In the genomic region with DNA sequence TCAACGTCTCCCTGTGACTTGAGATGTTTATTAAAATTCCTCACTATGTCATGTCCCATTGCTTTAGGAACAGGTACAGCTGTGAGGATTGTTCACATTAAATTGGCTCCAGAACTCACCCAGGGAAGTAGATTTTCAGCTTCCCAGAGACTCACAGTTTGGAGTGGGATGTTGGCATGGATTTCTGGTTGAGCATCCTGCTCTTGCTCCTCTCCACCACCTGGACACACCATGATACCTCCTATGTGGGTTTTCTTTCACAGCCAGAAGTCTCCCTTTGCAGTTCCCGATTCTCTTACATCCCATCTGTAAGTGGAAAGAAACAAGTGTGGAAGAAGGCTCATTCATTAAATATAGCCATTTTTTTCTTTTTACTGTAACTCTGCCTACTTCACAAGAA, we compare ENCODE assay signal across 16 mouse cellular contexts.
DNase-seq lines count a peak whose midpoint lies in the region; ATAC-seq lines count a peak whose summit lies in the region.
"Had no signal": no experiment of that assay in that cellular context is flagged by ENCODE, and none has a peak within 500 bp of the region (broad histone marks: within the 10 kb centered on the region; RNA-seq: fewer than 3 reads in every experiment).

No protein-coding gene starts in this region.

- ATAC-seq in megakaryocyte, adult 5-6 weeks (ENCODE audit: poor library complexity, severe bottlenecking), result no peak
- ATAC-seq: liver, postnatal 0 days; lung, postnatal 0 days; Patski had no signal

- DNase-seq in layer of hippocampus, adult 9-11 months, result peak; percentile 48
- DNase-seq in layer of hippocampus, postnatal 25 days (ENCODE audit: extremely low spot score in 1 of 2, low spot score in 1 of 2), result no peak
- peak; percentile 78 for DNase-seq in cerebellum, adult 11-12 months
- DNase-seq in cerebellum, adult 9-10 months, result peak; percentile 80
- DNase-seq in telencephalon, adult 2 months (ENCODE audit: low read depth, low spot score), result peak; percentile 68
- no peak for DNase-seq in left cerebral cortex, adult 18-20 months (ENCODE audit: low spot score in 2 of 2)
- DNase-seq: B cell, adult 2 months; heart, postnatal 10 days; kidney, adult 18-20 months; layer of hippocampus, postnatal 36 days; liver, postnatal 0 days; right cerebral cortex, postnatal 14 days; thymus, postnatal 14 days had no signal

Comparison
In these comparisons a context has a peak if more than half of its experiments do, and no peak if none do; other contexts are left out.
1. DNase-seq: peak in layer of hippocampus, adult 9-11 months (single experiment), cerebellum, adult 11-12 months (single experiment), cerebellum, adult 9-10 months (single experiment) and telencephalon, adult 2 months (single experiment); none in layer of hippocampus, postnatal 25 days (0 of 2) and left cerebral cortex, adult 18-20 months (0 of 2).